Mouse (Mus musculus): Measurements from ENCODE around the gene Eya4.

The Eya4 gene

GRCm38 (mm10) chr10:23062719-23063118 is 287.9 kb downstream of the Eya4 start:
- no peak for DNase-seq (ENCODE audit: low read depth)

- DNase-seq (ENCODE audit: low read depth) = no peak
These were observed 289.9 kb downstream of the Eya4 start for GRCm38 (mm10) chr10:23060694-23061060.

GRCm38 (mm10) chr10:23060041-23060693 is 290.4 kb downstream of the Eya4 start:
- no peak for DNase-seq (ENCODE audit: low read depth)

GRCm38 (mm10) chr10:23053379-23053915 is 297.1 kb downstream of the Eya4 start:
- DNase-seq (ENCODE audit: low read depth) = no peak

Measured in fibroblast of lung, adult 2 months (primary cell).